Mouse (Mus musculus) MEL (cell line): Measurements from ENCODE around the gene Ccdc97.

Experiments
- BHLHE40 ChIP-seq: IDR thresholded peaks from 2 replicates; pipeline ENCODE4 v1.6.1; 2012; ENCODE audit warnings: low read depth, mild to moderate bottlenecking, inconsistent platforms, low read length, improper control_type of control experiment, borderline replicate concordance
- CHD1 ChIP-seq: IDR thresholded peaks from 2 replicates; pipeline ENCODE4 v1.6.1; 2012; ENCODE audit warnings: low read depth, mild to moderate bottlenecking, inconsistent platforms, low read length, improper control_type of control experiment
- CTCF ChIP-seq, 3 experiments: IDR thresholded peaks in 2 of 3; conservative IDR thresholded peaks in 1 of 3; 2 replicates each; pipeline ENCODE4 v1.5.1; 2011 to 2012; ENCODE audit warnings: low read length in 3 of 3, low read depth in 2 of 3, mild to moderate bottlenecking in 2 of 3, improper control_type of control experiment in 1 of 3, inconsistent platforms in 1 of 3, mixed read lengths in 1 of 3, moderate library complexity in 1 of 3; ENCODE audit not compliant: control insufficient read depth in 1 of 3, insufficient read depth in 1 of 3, poor library complexity in 1 of 3, severe bottlenecking in 1 of 3
- E2F4 ChIP-seq: IDR thresholded peaks from 2 replicates; pipeline ENCODE4 v1.6.1; 2011; ENCODE audit warnings: low read depth, low read length, improper control_type of control experiment, borderline replicate concordance
- ELF1 ChIP-seq: IDR thresholded peaks from 2 replicates; pipeline ENCODE4 v1.6.1; 2014; ENCODE audit warnings: low read depth, mild to moderate bottlenecking, inconsistent platforms, low read length, improper control_type of control experiment, moderate library complexity
- GATA1 ChIP-seq: IDR thresholded peaks from 2 replicates; pipeline ENCODE4 v1.6.1; 2011; ENCODE audit warnings: low read depth, low read length, improper control_type of control experiment
- MAX ChIP-seq: IDR thresholded peaks from 2 replicates; pipeline ENCODE4 v1.6.1; 2011; ENCODE audit warnings: low read length, improper control_type of control experiment
- MAZ ChIP-seq: IDR thresholded peaks from 2 replicates; pipeline ENCODE4 v1.6.1; 2012; ENCODE audit warnings: low read depth, mild to moderate bottlenecking, inconsistent platforms, low read length, improper control_type of control experiment
- POLR2A ChIP-seq, 2 experiments: IDR thresholded peaks; 2 replicates each; pipeline ENCODE4 v1.6.1; 2011 to 2012; ENCODE audit warnings: low read length in 2 of 2, mild to moderate bottlenecking in 2 of 2, control low read depth in 1 of 2, improper control_type of control experiment in 1 of 2, low read depth in 1 of 2, moderate library complexity in 1 of 2; ENCODE audit not compliant: control insufficient read depth in 1 of 2, insufficient read depth in 1 of 2, poor library complexity in 1 of 2
- RCOR1 ChIP-seq: IDR thresholded peaks from 2 replicates; pipeline ENCODE4 v1.6.1; 2012; ENCODE audit warnings: low read depth, mild to moderate bottlenecking, inconsistent platforms, low read length, improper control_type of control experiment
- TBP ChIP-seq: IDR thresholded peaks from 2 replicates; pipeline ENCODE4 v1.8.0; 2011; ENCODE audit warnings: low read depth, low read length, improper control_type of control experiment
- USF1 ChIP-seq: IDR thresholded peaks from 2 replicates; pipeline ENCODE4 v1.6.1; 2014; ENCODE audit warnings: low read depth, mild to moderate bottlenecking, inconsistent platforms, low read length, improper control_type of control experiment, moderate library complexity
- ZKSCAN1 ChIP-seq: IDR thresholded peaks from 2 replicates; pipeline ENCODE4 v1.6.1; 2012; ENCODE audit warnings: low read depth, mild to moderate bottlenecking, inconsistent platforms, low read length, improper control_type of control experiment, moderate library complexity
- ZMIZ1 ChIP-seq: IDR thresholded peaks from 2 replicates; pipeline ENCODE4 v1.6.1; 2012; ENCODE audit warnings: low read depth, mild to moderate bottlenecking, inconsistent platforms, low read length, improper control_type of control experiment, moderate library complexity

DNA sequence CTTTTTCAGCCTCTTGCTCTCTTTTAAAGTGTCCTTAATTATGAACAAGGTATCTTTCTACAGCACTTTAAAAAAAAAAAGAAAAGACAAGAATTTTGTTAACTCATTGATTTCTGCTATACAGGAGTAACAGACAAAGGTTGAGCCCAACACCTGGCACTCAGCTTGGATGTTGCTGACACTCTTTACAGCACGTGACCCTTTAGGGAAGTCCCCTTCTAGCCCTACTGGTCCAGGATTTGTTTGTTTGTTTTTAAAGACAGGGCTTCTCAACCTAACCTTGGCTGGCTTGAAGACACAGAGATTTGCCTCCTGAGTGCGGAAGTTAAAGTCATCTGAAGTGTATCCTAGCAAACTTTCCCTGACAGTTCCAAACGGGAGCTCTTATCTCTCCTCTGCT lies 28.0 kb upstream of the Ccdc97 start:
- TF ChIP-seq POLR2A (IDR thresholded peaks at IDR 0.05; ENCODE audit: control insufficient read depth in 1 of 2, insufficient read depth in 1 of 2, low read depth in 1 of 2, low read length in 2 of 2, poor library complexity in 1 of 2), result no peak
- no peak for TF ChIP-seq CHD1
- TF ChIP-seq BHLHE40, result no peak
- TF ChIP-seq ZKSCAN1, result no peak
- no peak for TF ChIP-seq TBP
- TF ChIP-seq CTCF (IDR thresholded peaks at IDR 0.05 in 2 of 3, conservative IDR thresholded peaks at IDR 0.05 in 1 of 3; ENCODE audit: control insufficient read depth in 1 of 3, insufficient read depth in 1 of 3, low read depth in 2 of 3, low read length in 3 of 3, poor library complexity in 1 of 3, severe bottlenecking in 1 of 3), result no peak
- TF ChIP-seq RCOR1, result no peak
- TF ChIP-seq USF1, result no peak
- TF ChIP-seq MAX, result no peak
- TF ChIP-seq GATA1, result no peak
- no peak for TF ChIP-seq ELF1
- no peak for TF ChIP-seq E2F4
- no peak for TF ChIP-seq ZMIZ1
- no peak for TF ChIP-seq MAZ
